Mouse (Mus musculus) MEL (cell line): ENCODE measurements at regions not wholly inside any gene's neighbourhood (a gene's known extent, or its start where the extent isn't known, plus 50 kb on each side); places are given as distances from the start of the nearest gene placed in this dataset.

ENCODE experiments used
- DNase-seq: peaks from one replicate; pipeline ENCODE4 v3.0.0; 2011; ENCODE audit warnings: low read depth, low spot score
- H3K27ac ChIP-seq: 2 replicates; pipeline ENCODE4 v1.5.1; 2012; ENCODE audit warnings: low read depth, mild to moderate bottlenecking, control low read depth, low read length, moderate library complexity; ENCODE audit not compliant: control insufficient read depth
- H3K27me3 ChIP-seq, 2 experiments: fragments of 150-350 bp in 1 of 2; sonication (generic) in 1 of 2; 2 replicates each; pipeline ENCODE4 v1.6.1; 2012; ENCODE audit warnings: low read length in 2 of 2, mild to moderate bottlenecking in 2 of 2, improper control_type of control experiment in 1 of 2, moderate library complexity in 1 of 2; ENCODE audit not compliant: insufficient read depth in 2 of 2, control insufficient read depth in 1 of 2
- H3K36me3 ChIP-seq, 2 experiments: 2 replicates each; pipeline ENCODE4 v1.6.1; 2012 to 2014; ENCODE audit warnings: low read length in 2 of 2, improper control_type of control experiment in 1 of 2, inconsistent platforms in 1 of 2, mild to moderate bottlenecking in 1 of 2; ENCODE audit not compliant: insufficient read depth in 2 of 2, control insufficient read depth in 1 of 2
- H3K4me1 ChIP-seq, 2 experiments: fragments of 150-350 bp in 1 of 2; sonication (generic) in 1 of 2; 2 replicates each; pipeline ENCODE4 v1.6.1; 2012; ENCODE audit warnings: low read length in 2 of 2, improper control_type of control experiment in 1 of 2, mild to moderate bottlenecking in 1 of 2; ENCODE audit not compliant: insufficient read depth in 2 of 2, control insufficient read depth in 1 of 2
- H3K4me3 ChIP-seq, 2 experiments: fragments of 150-350 bp in 1 of 2; sonication (generic) in 1 of 2; 2 replicates each; pipeline ENCODE4 v1.5.1; 2012; ENCODE audit warnings: low read depth in 2 of 2, low read length in 2 of 2, mild to moderate bottlenecking in 2 of 2, moderate library complexity in 2 of 2, control low read depth in 1 of 2, improper control_type of control experiment in 1 of 2; ENCODE audit not compliant: control insufficient read depth in 1 of 2, insufficient read depth in 1 of 2
- H3K79me2 ChIP-seq: 2 replicates; pipeline ENCODE4 v1.6.1; 2012; ENCODE audit warnings: mild to moderate bottlenecking, low read length, moderate library complexity; ENCODE audit not compliant: control insufficient read depth, poor library complexity, insufficient read depth
- H3K9ac ChIP-seq: 2 replicates; pipeline ENCODE4 v1.6.1; 2012; ENCODE audit warnings: low read depth, mild to moderate bottlenecking, control low read depth, low read length, moderate library complexity; ENCODE audit not compliant: control insufficient read depth, poor library complexity, severe bottlenecking
- H3K9me3 ChIP-seq: fragments of 150-350 bp; sonication (generic); replicated peaks from 2 replicates; pipeline ENCODE4 v1.6.1; 2012; ENCODE audit warnings: mild to moderate bottlenecking, low read length, improper control_type of control experiment, moderate library complexity; ENCODE audit not compliant: insufficient read depth
- CTCF ChIP-seq, 3 experiments: IDR thresholded peaks in 2 of 3; conservative IDR thresholded peaks in 1 of 3; 2 replicates each; pipeline ENCODE4 v1.5.1; 2011 to 2012; ENCODE audit warnings: low read length in 3 of 3, low read depth in 2 of 3, mild to moderate bottlenecking in 2 of 3, improper control_type of control experiment in 1 of 3, inconsistent platforms in 1 of 3, mixed read lengths in 1 of 3, moderate library complexity in 1 of 3; ENCODE audit not compliant: control insufficient read depth in 1 of 3, insufficient read depth in 1 of 3, poor library complexity in 1 of 3, severe bottlenecking in 1 of 3
- ELF1 ChIP-seq: IDR thresholded peaks from 2 replicates; pipeline ENCODE4 v1.6.1; 2014; ENCODE audit warnings: low read depth, mild to moderate bottlenecking, inconsistent platforms, low read length, improper control_type of control experiment, moderate library complexity
- ETS1 ChIP-seq: IDR thresholded peaks from 2 replicates; pipeline ENCODE4 v1.6.1; 2012; ENCODE audit warnings: low read depth, mild to moderate bottlenecking, inconsistent platforms, low read length, improper control_type of control experiment, moderate library complexity
- GABPA ChIP-seq: IDR thresholded peaks from 2 replicates; pipeline ENCODE4 v1.6.1; 2012; ENCODE audit warnings: low read depth, mild to moderate bottlenecking, inconsistent platforms, low read length, improper control_type of control experiment, moderate library complexity
- KAT2A ChIP-seq: conservative IDR thresholded peaks from 2 replicates; pipeline ENCODE4 v1.6.1; 2012; ENCODE audit warnings: low read depth, low read length, improper control_type of control experiment, inconsistent platforms
- NRF1 ChIP-seq: IDR thresholded peaks from 2 replicates; pipeline ENCODE4 v1.6.1; 2014; ENCODE audit warnings: low read depth, mild to moderate bottlenecking, inconsistent platforms, low read length, improper control_type of control experiment, moderate library complexity; ENCODE audit not compliant: poor library complexity, insufficient read depth, severe bottlenecking
- POLR2A ChIP-seq, 2 experiments: IDR thresholded peaks; 2 replicates each; pipeline ENCODE4 v1.6.1; 2011 to 2012; ENCODE audit warnings: low read length in 2 of 2, mild to moderate bottlenecking in 2 of 2, control low read depth in 1 of 2, improper control_type of control experiment in 1 of 2, low read depth in 1 of 2, moderate library complexity in 1 of 2; ENCODE audit not compliant: control insufficient read depth in 1 of 2, insufficient read depth in 1 of 2, poor library complexity in 1 of 2
- POLR2AphosphoS2 ChIP-seq: IDR thresholded peaks from 2 replicates; pipeline ENCODE4 v1.6.1; 2011; ENCODE audit warnings: low read length, improper control_type of control experiment
- POLR2AphosphoS5 ChIP-seq: IDR thresholded peaks from 2 replicates; pipeline ENCODE4 v1.6.1; 2012; ENCODE audit warnings: low read depth, borderline replicate concordance, mild to moderate bottlenecking, inconsistent platforms, low read length, moderate library complexity, mixed read lengths
- RAD21 ChIP-seq: IDR thresholded peaks from 2 replicates; pipeline ENCODE4 v1.6.1; 2011; ENCODE audit warnings: mild to moderate bottlenecking, low read depth, low read length, improper control_type of control experiment
- SMC3 ChIP-seq: IDR thresholded peaks from 2 replicates; pipeline ENCODE4 v1.6.1; 2011; ENCODE audit warnings: low read depth, low read length, improper control_type of control experiment
- TBP ChIP-seq: IDR thresholded peaks from 2 replicates; pipeline ENCODE4 v1.8.0; 2011; ENCODE audit warnings: low read depth, low read length, improper control_type of control experiment
- UBTF ChIP-seq: IDR thresholded peaks from 2 replicates; pipeline ENCODE4 v1.6.1; 2012; ENCODE audit warnings: low read depth, mild to moderate bottlenecking, inconsistent platforms, low read length, improper control_type of control experiment, moderate library complexity, borderline replicate concordance; ENCODE audit not compliant: insufficient read depth
- ZC3H11A ChIP-seq: IDR thresholded peaks from 2 replicates; pipeline ENCODE4 v1.6.1; 2012; ENCODE audit warnings: low read depth, mild to moderate bottlenecking, inconsistent platforms, low read length, improper control_type of control experiment

DNA sequence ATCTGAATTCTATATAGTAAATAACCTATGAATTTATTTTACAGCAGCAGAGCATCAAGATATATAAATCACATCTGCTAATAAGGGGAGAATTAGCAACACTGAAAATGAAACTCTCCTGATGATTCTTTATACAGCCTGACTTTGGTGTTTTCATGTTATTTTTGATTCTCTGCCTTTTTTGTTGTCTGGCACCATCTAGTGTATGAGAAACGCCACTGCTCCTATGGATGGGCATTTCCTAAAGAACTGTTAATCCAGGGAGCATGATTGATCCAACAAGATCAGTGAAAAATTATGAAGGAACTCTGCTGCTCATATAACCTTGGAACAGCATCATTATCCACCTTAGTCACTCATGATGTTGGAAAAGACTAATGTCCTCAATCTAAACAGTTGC, 59.3 kb upstream of the Herc3 start:
- Histone ChIP-seq H3K36me3 (no peaks in the 10 kb centered on the region), H3K27ac (no peak overlapping the region), H3K27me3 (no peaks in the 10 kb centered on the region), H3K9ac (no peak overlapping the region), H3K9me3 (no peaks in the 10 kb centered on the region), H3K4me3 (no peak overlapping the region), H3K4me1 (no peaks in the 10 kb centered on the region), H3K79me2 (no peaks in the 10 kb centered on the region)
- peak; percentile 89 for TF ChIP-seq ZC3H11A
- TF ChIP-seq POLR2AphosphoS2 = no peak
- peak; percentile 96 for TF ChIP-seq SMC3
- TF ChIP-seq KAT2A = no peak
- no peak for TF ChIP-seq POLR2AphosphoS5
- no peak for TF ChIP-seq TBP
- TF ChIP-seq UBTF = no peak
- TF ChIP-seq ETS1 = no peak
- TF ChIP-seq CTCF (IDR thresholded peaks at IDR 0.05 in 2 of 3, conservative IDR thresholded peaks at IDR 0.05 in 1 of 3; ENCODE audit: control insufficient read depth in 1 of 3, insufficient read depth in 1 of 3, low read depth in 2 of 3, low read length in 3 of 3, poor library complexity in 1 of 3, severe bottlenecking in 1 of 3) = peak; percentile 9 to 94 (median 70); a peak in 4 of 6 replicates
- no peak for TF ChIP-seq NRF1
- peak; percentile 94 for TF ChIP-seq RAD21
- TF ChIP-seq GABPA = no peak
- no peak for TF ChIP-seq ELF1
- no peak for TF ChIP-seq POLR2A (IDR thresholded peaks at IDR 0.05; ENCODE audit: control insufficient read depth in 1 of 2, insufficient read depth in 1 of 2, low read depth in 1 of 2, low read length in 2 of 2, poor library complexity in 1 of 2)
- peak; percentile 66 for DNase-seq
